Mouse (Mus musculus) stomach, embryonic 14.5 days (tissue): Measurements from ENCODE around the gene Twnk. TPM values are rescaled to one million over a fixed set of nuclear protein-coding genes. Genes with fewer than 3 reads are reported as not detected.

ENCODE experiments used
- ATAC-seq: fragments of 200-750 bp; cut with Nextera tagmentation; 2 replicates; pipeline ENCODE4 v1.8.0; 2017; ENCODE audit warnings: low read depth, moderate TSS enrichment; ENCODE audit not compliant: insufficient number of reproducible peaks, insufficient read depth, low FRiP score
- H3K27ac ChIP-seq: fragments of 300-500 bp; sonication (generic); 2 replicates; pipeline ENCODE4 v1.5.1; 2014; ENCODE audit warnings: mild to moderate bottlenecking, low read length, moderate library complexity, mixed read lengths
- H3K27me3 ChIP-seq: fragments of 300-500 bp; sonication (generic); 2 replicates; pipeline ENCODE4 v1.6.1; 2014; ENCODE audit warnings: low read length, control low read depth, mixed read lengths; ENCODE audit not compliant: control insufficient read depth, insufficient read depth
- H3K36me3 ChIP-seq: fragments of 300-500 bp; sonication (generic); 2 replicates; pipeline ENCODE4 v1.6.1; 2014; ENCODE audit warnings: mild to moderate bottlenecking, control low read depth, low read length, moderate library complexity, mixed read lengths; ENCODE audit not compliant: control insufficient read depth, insufficient read depth
- H3K4me1 ChIP-seq: fragments of 300-500 bp; sonication (generic); 2 replicates; pipeline ENCODE4 v1.6.1; 2014; ENCODE audit warnings: low read length, control low read depth, mixed read lengths; ENCODE audit not compliant: control insufficient read depth, insufficient read depth
- H3K4me2 ChIP-seq: fragments of 300-500 bp; sonication (generic); replicated peaks from 2 replicates; pipeline ENCODE4 v1.6.1; 2014; ENCODE audit warnings: low read depth, low read length, control low read depth
- H3K4me3 ChIP-seq: fragments of 300-500 bp; sonication (generic); 2 replicates; pipeline ENCODE4 v1.5.1; 2014; ENCODE audit warnings: low read depth, low read length, control low read depth
- H3K9ac ChIP-seq: fragments of 300-500 bp; sonication (generic); replicated peaks from 2 replicates; pipeline ENCODE4 v1.6.1; 2014; ENCODE audit warnings: low read depth, mild to moderate bottlenecking, control low read depth, low read length, moderate library complexity, mixed read lengths
- H3K9me3 ChIP-seq: fragments of 300-500 bp; sonication (generic); 2 replicates; pipeline ENCODE4 v1.6.1; 2016; ENCODE audit warnings: low read depth, low read length, control low read depth; ENCODE audit not compliant: control insufficient read depth
- WGBS: fragments of 180-500 bp; shearing (Covaris S2); extraction: QIAGEN DNeasy Blood & Tissue Kit; methylation state at CpG from one replicate; pipeline ENCODE4 v1.1.7; 2014; 5-methylcytosine and 5-hydroxymethylcytosine counted together
- polyA plus RNA-seq: library from polyadenylated mRNA; unstranded; fragments of >200 nt; fragmentation: Nextera tagmentation; extraction: Ambion mirVana; gene quantifications from 2 replicates; pipeline ENCODE4 v1.2.1, GENCODE M21; 2014

Gene Twnk
- polyA plus RNA-seq, 1 experiment from 2014 or later: 15.3 TPM

- ATAC-seq: no peak
- Histone ChIP-seq H3K9me3 (no peaks in the 10 kb centered on the region), H3K4me3 (peak overlapping the region; percentile 64), H3K27ac (peak overlapping the region; percentile 80; the same call in 1 of the 2 replicates), H3K4me1 (peaks cover 18% of the 10 kb centered on the region; the same call in 1 of the 2 replicates), H3K9ac (peak overlapping the region; percentile 51), H3K36me3 (peaks cover 40% of the 10 kb centered on the region), H3K4me2 (peak overlapping the region; percentile 75), H3K27me3 (no peaks in the 10 kb centered on the region)
- WGBS: 35% methylated on average over 17 of the region's 17 CpGs
Observed at GRCm38 (mm10) chr19:45007021-45007420, 1.6 kb downstream of the Twnk start.

GRCm38 (mm10) chr19:45007425-45008191, 2.1 kb downstream of the Twnk start:
- no peaks in the 10 kb centered on the region for H3K27me3 ChIP-seq
- peak overlapping the region; percentile 64; the same call in 1 of the 2 replicates for H3K4me3 ChIP-seq
- 84% methylated on average over 20 of the region's 20 CpGs for WGBS
- no peak overlapping the region for H3K27ac ChIP-seq
- peak overlapping the region; percentile 51; the same call in 1 of the 2 replicates for H3K9ac ChIP-seq
- peak overlapping the region; percentile 75 for H3K4me2 ChIP-seq
- ATAC-seq: no peak
- peaks cover 18% of the 10 kb centered on the region; the same call in 1 of the 2 replicates for H3K4me1 ChIP-seq
- H3K36me3 ChIP-seq: peaks cover 40% of the 10 kb centered on the region
- H3K9me3 ChIP-seq: no peaks in the 10 kb centered on the region

DNA sequence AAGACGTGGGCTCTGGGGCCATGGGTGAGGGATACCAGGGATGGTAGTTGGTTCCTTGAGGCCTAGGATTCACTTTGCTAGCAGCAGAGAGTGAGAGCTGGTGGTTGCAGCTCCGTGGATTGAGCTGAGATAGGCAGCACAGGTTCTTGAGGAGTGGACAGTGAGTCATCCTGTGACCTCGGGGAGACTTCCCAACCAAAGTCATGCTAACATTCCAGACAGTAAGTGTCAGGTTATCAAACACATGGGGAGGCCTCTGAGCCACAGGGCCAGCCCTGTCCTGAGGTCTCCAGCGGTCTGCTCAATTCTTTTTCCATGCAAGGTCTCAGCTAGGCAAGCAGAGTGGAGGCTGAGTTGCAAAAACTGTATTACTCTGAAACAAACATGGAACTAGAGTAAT, 5.2 kb downstream of the Twnk start:
- ATAC-seq: no peak
- H3K9ac ChIP-seq: no peak overlapping the region
- H3K4me3 ChIP-seq: no peak overlapping the region
- H3K27ac ChIP-seq: no peak overlapping the region
- no peaks in the 10 kb centered on the region for H3K27me3 ChIP-seq
- H3K4me2 ChIP-seq: no peak overlapping the region
- peaks cover 22% of the 10 kb centered on the region; the same call in 1 of the 2 replicates for H3K4me1 ChIP-seq
- 90% methylated on average over 4 of the region's 4 CpGs for WGBS
- peaks cover 29% of the 10 kb centered on the region for H3K36me3 ChIP-seq
- H3K9me3 ChIP-seq: no peaks in the 10 kb centered on the region

DNA sequence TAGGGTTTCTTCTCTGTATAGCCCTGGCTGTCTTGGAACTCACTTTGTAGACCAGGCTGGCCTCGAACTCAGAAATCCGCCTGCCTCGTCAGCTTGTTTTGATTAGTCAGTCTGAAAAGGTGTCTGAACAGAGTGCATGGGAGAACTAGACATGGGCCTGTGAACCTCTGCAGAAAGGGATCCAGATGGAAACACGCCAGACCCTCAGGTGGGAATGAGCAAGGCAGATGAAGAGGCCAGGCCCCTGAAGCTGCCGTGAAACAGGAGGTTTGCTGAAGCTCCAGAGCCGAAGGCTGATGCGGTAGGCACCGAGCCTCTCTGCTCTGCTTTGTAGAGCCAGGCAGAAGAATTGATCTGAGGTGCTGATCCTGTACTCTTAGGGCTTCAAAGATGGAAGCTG, 6.8 kb downstream of the Twnk start:
- Histone ChIP-seq H3K4me2 (no peak overlapping the region), H3K27me3 (no peaks in the 10 kb centered on the region), H3K4me3 (no peak overlapping the region), H3K4me1 (peaks cover 22% of the 10 kb centered on the region; the same call in 1 of the 2 replicates), H3K27ac (no peak overlapping the region), H3K9ac (no peak overlapping the region), H3K36me3 (peaks cover 29% of the 10 kb centered on the region), H3K9me3 (no peaks in the 10 kb centered on the region)
- 87% methylated on average over 8 of the region's 8 CpGs for WGBS
- no peak for ATAC-seq

GRCm38 (mm10) chr19:45012636-45013035, 7.2 kb downstream of the Twnk start:
- no peaks in the 10 kb centered on the region for H3K27me3 ChIP-seq
- H3K27ac ChIP-seq: no peak overlapping the region
- no peak overlapping the region for H3K9ac ChIP-seq
- peaks cover 29% of the 10 kb centered on the region for H3K36me3 ChIP-seq
- WGBS: 33% methylated on average over 6 of the region's 6 CpGs
- ATAC-seq: no peak
- no peaks in the 10 kb centered on the region for H3K9me3 ChIP-seq
- no peak overlapping the region for H3K4me2 ChIP-seq
- no peak overlapping the region for H3K4me3 ChIP-seq
- H3K4me1 ChIP-seq: peaks cover 18% of the 10 kb centered on the region; the same call in 1 of the 2 replicates

GRCm38 (mm10) chr19:45013581-45014225, 8.2 kb downstream of the Twnk start:
- Histone ChIP-seq H3K27ac (peak overlapping the region; percentile 99; the same call in 1 of the 2 replicates), H3K4me1 (peaks cover 16% of the 10 kb centered on the region; the same call in 1 of the 2 replicates), H3K4me2 (peak overlapping the region; percentile 91; the same call in 1 of the 2 replicates), H3K9me3 (no peaks in the 10 kb centered on the region), H3K4me3 (no peak overlapping the region), H3K36me3 (peaks cover 26% of the 10 kb centered on the region), H3K27me3 (no peaks in the 10 kb centered on the region), H3K9ac (no peak overlapping the region; the same call in 1 of the 2 replicates)
- no peak for ATAC-seq
- WGBS: 45% methylated on average over 6 of the region's 6 CpGs

GRCm38 (mm10) chr19:45014335-45014971, 9.0 kb downstream of the Twnk start, which contains the start of gene Lzts2:
Lzts2 (plus strand) TSS chr19:45014414.
- peak within 1 kb of the TSS; percentile 87 for H3K4me3 ChIP-seq
- peak within 1 kb of the TSS; percentile 91 for H3K4me2 ChIP-seq
- peaks cover 22% of the 10 kb centered on the region for H3K4me1 ChIP-seq
- no peaks in the 10 kb centered on the region for H3K9me3 ChIP-seq
- WGBS: 6% methylated on average over 10 of the region's 10 CpGs
- H3K36me3 ChIP-seq: peaks cover 22% of the 10 kb centered on the region
- H3K27me3 ChIP-seq: no peaks in the 10 kb centered on the region
- H3K9ac ChIP-seq: peak within 1 kb of the TSS; percentile 28; the same call in 1 of the 2 replicates
- peak; percentile 29 for ATAC-seq
- H3K27ac ChIP-seq: peak within 1 kb of the TSS; percentile 99

DNA sequence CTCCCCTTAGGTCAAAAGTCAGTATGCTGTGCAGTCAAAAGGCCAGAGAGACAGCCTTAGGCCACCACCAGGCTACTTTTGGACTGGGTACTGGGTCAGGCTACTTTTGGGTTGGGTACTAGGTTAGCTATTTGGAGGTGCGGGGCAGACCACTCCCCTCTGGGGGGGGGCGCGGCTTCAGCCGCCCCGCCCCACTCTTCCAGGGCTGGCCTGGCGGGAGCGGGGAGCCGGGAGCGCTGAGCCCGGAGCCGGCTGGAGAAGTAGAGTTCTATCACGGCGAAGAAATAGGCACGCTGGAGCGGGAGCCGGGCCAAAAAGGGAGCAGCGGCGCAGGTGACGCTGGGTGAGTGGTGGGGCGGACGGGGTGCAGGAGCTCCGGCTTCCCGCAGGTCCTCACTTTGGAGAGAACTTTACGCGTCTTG, 9.5 kb downstream of the Twnk start:
- no peaks in the 10 kb centered on the region for H3K27me3 ChIP-seq
- H3K9me3 ChIP-seq: no peaks in the 10 kb centered on the region
- H3K9ac ChIP-seq: peak overlapping the region; percentile 28; the same call in 1 of the 2 replicates
- H3K4me1 ChIP-seq: peaks cover 27% of the 10 kb centered on the region
- 0% methylated on average over 25 of the region's 25 CpGs for WGBS
- ATAC-seq: peak; percentile 8; the same call in 1 of the 2 replicates
- peak overlapping the region; percentile 91 for H3K4me2 ChIP-seq
- H3K36me3 ChIP-seq: peaks cover 18% of the 10 kb centered on the region
- peak overlapping the region; percentile 99 for H3K27ac ChIP-seq
- H3K4me3 ChIP-seq: peak overlapping the region; percentile 87
